Mouse (Mus musculus) left cerebral cortex, adult 18-20 months (tissue): ENCODE measurements around the gene Tshz2. TPM values are rescaled to one million over a fixed set of nuclear protein-coding genes. Genes with fewer than 3 reads are reported as not detected.
A peak's percentile ranks its signal among the peaks of the same experiment; 100 is the strongest.
"Not testable (repeated sequence)": the region's sequence is repeated elsewhere in the genome, so short reads cannot be mapped to it uniquely, and the experiment has no call there.

Source experiments
- DNase-seq, 2 experiments: peaks; one replicate each; pipeline ENCODE4 v3.0.0; 2021 to 2022; ENCODE audit warnings: low spot score in 2 of 2, mixed read lengths in 1 of 2
- total RNA-seq, 2 experiments: library from RNA; stranded (reverse); gene quantifications; 2 replicates each; pipeline ENCODE4 v1.2.3; 2021

Tshz2 gene
- total RNA-seq, 2 experiments from 2014 or later = 37.5 to 41.2 TPM

GRCm38 (mm10) chr2:169750574-169751491 is 118.0 kb downstream of the Tshz2 start:
- DNase-seq = no peak

GRCm38 (mm10) chr2:169752126-169752525 is 119.3 kb downstream of the Tshz2 start:
- no peak for DNase-seq

GRCm38 (mm10) chr2:169753432-169753831 is 120.6 kb downstream of the Tshz2 start:
- no peak for DNase-seq

GRCm38 (mm10) chr2:169755091-169755490 is 122.3 kb downstream of the Tshz2 start:
- DNase-seq = no peak

- no peak for DNase-seq
Measured at GRCm38 (mm10) chr2:169758120-169758519, 125.3 kb downstream of the Tshz2 start.

GRCm38 (mm10) chr2:169760117-169760516 is 127.3 kb downstream of the Tshz2 start:
- DNase-seq = no peak

GRCm38 (mm10) chr2:169761726-169762125 is 128.9 kb downstream of the Tshz2 start:
- DNase-seq = no peak

GRCm38 (mm10) chr2:169762301-169762700 is 129.5 kb downstream of the Tshz2 start:
- DNase-seq = no peak

- DNase-seq = no peak
Measured at GRCm38 (mm10) chr2:169763716-169764115, 130.9 kb downstream of the Tshz2 start.

GRCm38 (mm10) chr2:169766247-169766646 is 133.4 kb downstream of the Tshz2 start:
- DNase-seq = no peak

GRCm38 (mm10) chr2:169767281-169767680 is 134.5 kb downstream of the Tshz2 start:
- DNase-seq = no peak

GRCm38 (mm10) chr2:169775078-169775477 is 142.3 kb downstream of the Tshz2 start:
- no peak for DNase-seq

- no peak for DNase-seq
Measured at GRCm38 (mm10) chr2:169777242-169777641, 144.4 kb downstream of the Tshz2 start.

- DNase-seq = no peak
Measured at GRCm38 (mm10) chr2:169777764-169778163, 145.0 kb downstream of the Tshz2 start.

- no peak for DNase-seq
Measured at GRCm38 (mm10) chr2:169778740-169779345, 146.0 kb downstream of the Tshz2 start.

- DNase-seq = not testable (repeated sequence)
Measured at GRCm38 (mm10) chr2:169781671-169782070, 148.9 kb downstream of the Tshz2 start.

- DNase-seq = peak in 1 of 2 experiments; percentile 15
Measured at GRCm38 (mm10) chr2:169782874-169783680, 150.3 kb downstream of the Tshz2 start.

- no peak for DNase-seq
Measured at GRCm38 (mm10) chr2:169783681-169784033, 150.8 kb downstream of the Tshz2 start.

GRCm38 (mm10) chr2:169787381-169787780 is 154.6 kb downstream of the Tshz2 start:
- no peak for DNase-seq

GRCm38 (mm10) chr2:169787906-169788305 is 155.1 kb downstream of the Tshz2 start:
- no peak for DNase-seq

- DNase-seq = peak; percentile 5 to 12
Measured at GRCm38 (mm10) chr2:169790439-169791131, 157.8 kb downstream of the Tshz2 start.
